Mouse (Mus musculus) embryonic facial prominence, embryonic 15.5 days (tissue): ENCODE measurements around the gene Snx15. TPM values are rescaled to one million over a fixed set of nuclear protein-coding genes. Genes with fewer than 3 reads are reported as not detected.
A peak's percentile ranks its signal among the peaks of the same experiment; 100 is the strongest.

Experiments
- ATAC-seq: fragments of 200-750 bp; cut with Nextera tagmentation; 2 replicates; pipeline ENCODE4 v1.8.0; 2017; ENCODE audit warnings: low read depth, moderate TSS enrichment; ENCODE audit not compliant: insufficient number of reproducible peaks, low FRiP score, low TSS enrichment
- H3K27ac ChIP-seq: fragments of 300-500 bp; sonication (generic); replicated peaks from 2 replicates; pipeline ENCODE4 v1.5.1; 2015; ENCODE audit warnings: mild to moderate bottlenecking, inconsistent platforms
- H3K27me3 ChIP-seq: fragments of 300-500 bp; sonication (generic); 2 replicates; pipeline ENCODE4 v1.6.1; 2015; ENCODE audit warnings: inconsistent platforms
- H3K36me3 ChIP-seq: fragments of 300-500 bp; sonication (generic); 2 replicates; pipeline ENCODE4 v1.6.1; 2015; ENCODE audit warnings: mild to moderate bottlenecking, inconsistent platforms
- H3K4me1 ChIP-seq: fragments of 300-500 bp; sonication (generic); 2 replicates; pipeline ENCODE4 v1.6.1; 2015; ENCODE audit warnings: inconsistent platforms
- H3K4me2 ChIP-seq: fragments of 300-500 bp; sonication (generic); replicated peaks from 2 replicates; pipeline ENCODE4 v1.6.1; 2015; ENCODE audit warnings: mild to moderate bottlenecking, inconsistent platforms
- H3K4me3 ChIP-seq: fragments of 300-500 bp; sonication (generic); replicated peaks from 2 replicates; pipeline ENCODE4 v1.5.1; 2015; ENCODE audit warnings: mild to moderate bottlenecking, inconsistent platforms
- H3K9ac ChIP-seq: fragments of 300-500 bp; sonication (generic); 2 replicates; pipeline ENCODE4 v1.6.1; 2015; ENCODE audit warnings: inconsistent platforms
- H3K9me3 ChIP-seq: fragments of 300-500 bp; sonication (generic); replicated peaks from 2 replicates; pipeline ENCODE4 v1.6.1; 2016; ENCODE audit warnings: inconsistent platforms
- WGBS: fragments of 180-500 bp; shearing (Covaris S2); methylation state at CpG from one replicate; pipeline ENCODE4 v1.1.7; 2015; 5-methylcytosine and 5-hydroxymethylcytosine counted together
- polyA plus RNA-seq: library from polyadenylated mRNA; unstranded; fragments of >200 nt; fragmentation: Nextera tagmentation; extraction: Ambion mirVana; gene quantifications from 2 replicates; pipeline ENCODE4 v1.2.1, GENCODE M21; 2015

Snx15 gene
- polyA plus RNA-seq, 1 experiment from 2014 or later: 37.9 TPM

- 2% methylated on average over 8 of the region's 8 CpGs for WGBS
- H3K27ac ChIP-seq: peak overlapping the region; percentile 97
- peak; percentile 17; the same call in 1 of the 2 replicates for ATAC-seq
Observed at GRCm38 (mm10) chr19:6118677-6119185, 9.4 kb downstream of the Snx15 start.

DNA sequence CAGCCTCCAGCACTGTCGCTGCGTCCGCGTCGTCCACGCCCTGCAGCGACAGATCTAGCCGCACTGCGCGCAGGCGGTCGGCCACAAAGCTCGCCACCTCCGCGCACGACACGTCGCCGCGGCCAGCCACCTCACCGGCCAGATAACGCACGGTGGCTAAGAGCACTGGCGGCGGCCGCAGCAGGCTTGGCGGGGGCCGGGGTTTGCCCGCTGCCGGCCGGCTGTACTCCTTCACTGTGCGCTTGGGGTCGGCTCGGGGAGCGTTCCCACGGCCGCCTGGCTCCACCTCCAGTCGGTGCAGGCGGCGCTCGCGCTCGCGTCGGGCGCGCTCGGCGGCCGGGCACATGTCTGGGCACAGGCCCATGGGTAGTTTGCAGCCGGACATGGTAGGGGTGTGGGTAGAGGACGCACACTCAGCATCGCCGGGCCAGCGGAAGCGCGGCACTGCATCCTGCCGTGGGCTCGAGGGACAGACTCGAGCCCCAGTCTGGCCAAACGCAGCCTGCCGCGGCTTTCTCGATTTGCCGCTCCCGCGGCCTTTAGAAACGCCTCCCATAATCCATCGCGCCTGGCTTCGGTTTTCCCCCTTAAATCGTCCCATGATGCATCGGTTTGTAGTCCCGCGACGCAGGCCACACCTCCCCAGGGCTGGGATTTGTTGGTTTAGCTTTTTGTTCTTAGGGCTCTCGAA lies 10.0 kb downstream of the Snx15 start, which contains the start of gene Sac3d1:
TSS of gene Sac3d1 (minus strand) at position 665 of the 691 bp plus-strand sequence.
- Histone ChIP-seq H3K36me3 (peaks cover 35% of the 10 kb centered on the region), H3K27ac (peak within 1 kb of the TSS; percentile 97), H3K27me3 (no peaks in the 10 kb centered on the region), H3K4me1 (peaks cover 25% of the 10 kb centered on the region), H3K4me3 (peak within 1 kb of the TSS; percentile 73), H3K9ac (peak within 1 kb of the TSS; percentile 72), H3K4me2 (peak within 1 kb of the TSS; percentile 82), H3K9me3 (no peaks in the 10 kb centered on the region)
- under 1% methylated on average over 77 of the region's 77 CpGs for WGBS
- ATAC-seq: peak; percentile 87

More at GRCm38 (mm10) chr19:6118677-6119185, 9.4 kb downstream of the Snx15 start:
- Histone ChIP-seq H3K27me3 (no peaks in the 10 kb centered on the region), H3K36me3 (peaks cover 35% of the 10 kb centered on the region), H3K9me3 (no peaks in the 10 kb centered on the region), H3K4me2 (peak overlapping the region; percentile 82), H3K4me1 (peaks cover 25% of the 10 kb centered on the region), H3K4me3 (peak overlapping the region; percentile 73), H3K9ac (peak overlapping the region; percentile 72)

DNA sequence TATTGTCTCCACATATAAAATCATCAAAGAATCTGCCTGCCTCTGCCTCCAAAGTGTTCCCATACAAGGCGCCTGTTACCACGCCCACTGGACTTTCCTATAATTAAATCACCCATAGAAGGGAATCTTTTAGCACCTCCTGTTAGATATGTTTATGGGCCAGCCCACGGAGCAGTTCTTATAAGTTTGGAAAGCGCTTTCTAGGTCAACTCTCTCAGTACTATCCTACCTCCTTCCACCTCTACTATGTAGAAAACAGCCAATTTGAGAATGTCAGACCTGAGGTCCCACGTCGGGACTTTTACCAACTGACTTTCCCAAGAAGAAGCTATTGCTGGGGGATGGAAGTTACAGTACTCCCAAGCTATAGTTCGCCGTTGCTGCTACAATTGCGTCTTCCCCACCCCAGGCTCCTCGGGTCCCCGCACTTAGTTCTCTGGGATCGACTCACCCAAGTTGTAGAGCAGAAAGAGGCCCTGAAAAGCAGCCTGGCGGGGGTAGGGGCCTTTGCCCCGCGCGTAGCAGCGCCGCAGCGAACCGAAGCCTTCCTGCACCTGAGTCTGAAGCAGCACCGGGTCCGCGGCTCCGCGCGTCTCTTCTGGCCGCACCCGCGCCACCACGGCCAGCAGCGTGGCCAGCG lies 10.6 kb downstream of the Snx15 start:
- Histone ChIP-seq H3K4me1 (peaks cover 25% of the 10 kb centered on the region), H3K9me3 (no peaks in the 10 kb centered on the region), H3K27ac (peak overlapping the region; percentile 97), H3K9ac (peak overlapping the region; percentile 72), H3K4me3 (peak overlapping the region; percentile 73), H3K4me2 (peak overlapping the region; percentile 82), H3K27me3 (no peaks in the 10 kb centered on the region), H3K36me3 (peaks cover 35% of the 10 kb centered on the region)
- WGBS: 4% methylated on average over 32 of the region's 32 CpGs
- no peak; the same call in 1 of the 2 replicates for ATAC-seq

- peak overlapping the region; percentile 73; the same call in 1 of the 2 replicates for H3K4me3 ChIP-seq
Observed at GRCm38 (mm10) chr19:6116113-6116850, 11.8 kb downstream of the Snx15 start.

DNA sequence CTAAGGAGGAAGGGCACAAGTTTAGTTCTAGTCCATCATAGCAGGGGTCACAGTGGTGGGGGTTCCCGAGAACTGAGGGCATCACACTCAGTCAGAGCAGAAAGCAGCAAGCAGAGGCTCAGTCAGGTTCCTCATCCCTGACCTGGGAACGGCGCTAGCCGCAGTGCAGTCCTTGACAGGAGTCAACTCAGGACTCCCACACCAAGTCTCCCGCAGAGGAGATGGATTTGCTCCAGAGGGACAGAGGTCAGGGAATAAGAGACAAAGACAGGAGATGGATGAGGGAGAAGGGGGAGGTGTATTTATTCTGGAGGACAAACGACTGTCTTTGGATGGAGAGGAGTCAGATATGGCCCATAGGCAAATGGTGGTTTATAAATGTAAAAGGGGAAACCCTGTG lies 15.0 kb downstream of the Snx15 start:
- no peaks in the 10 kb centered on the region for H3K27me3 ChIP-seq
- H3K4me2 ChIP-seq: no peak overlapping the region
- no peak overlapping the region for H3K4me3 ChIP-seq
- H3K4me1 ChIP-seq: peaks cover 18% of the 10 kb centered on the region
- ATAC-seq: no peak
- no peaks in the 10 kb centered on the region for H3K9me3 ChIP-seq
- no peak overlapping the region for H3K27ac ChIP-seq
- 74% methylated on average over 6 of the region's 6 CpGs for WGBS
- peaks cover 25% of the 10 kb centered on the region for H3K36me3 ChIP-seq
- H3K9ac ChIP-seq: no peak overlapping the region

More at GRCm38 (mm10) chr19:6116113-6116850, 11.8 kb downstream of the Snx15 start:
- Histone ChIP-seq H3K27me3 (no peaks in the 10 kb centered on the region), H3K4me2 (peak overlapping the region; percentile 82; the same call in 1 of the 2 replicates), H3K27ac (no peak overlapping the region), H3K9ac (no peak overlapping the region), H3K9me3 (no peaks in the 10 kb centered on the region), H3K4me1 (peaks cover 25% of the 10 kb centered on the region), H3K36me3 (peaks cover 34% of the 10 kb centered on the region)
- WGBS: 89% methylated on average over 15 of the region's 15 CpGs
- ATAC-seq: no peak

DNA sequence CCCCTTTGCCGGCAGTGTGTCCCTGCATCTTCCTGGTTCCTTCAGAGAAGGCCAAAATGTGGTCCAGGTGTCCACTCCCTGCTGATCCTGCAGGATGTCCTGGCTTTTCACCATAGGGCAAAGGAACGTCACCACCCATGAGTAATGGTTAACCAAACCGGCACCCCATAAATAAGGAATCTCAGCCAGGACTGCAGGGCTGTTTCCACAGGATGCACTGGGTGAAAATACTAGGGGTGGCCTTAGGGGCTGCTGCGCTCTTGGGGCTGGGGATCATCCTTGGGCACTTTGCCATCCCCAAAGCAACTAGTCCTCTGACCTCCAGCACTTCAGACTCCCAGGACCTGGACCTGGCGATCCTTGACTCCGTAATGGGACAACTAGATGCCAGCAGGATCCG lies 22.5 kb downstream of the Snx15 start, which contains the start of gene Naaladl1:
TSS of gene Naaladl1 (plus strand) at position 197 of the 400 bp plus-strand sequence.
- Histone ChIP-seq H3K27ac (no peak within 1 kb of the TSS), H3K4me1 (no peaks in the 10 kb centered on the region), H3K9ac (no peak within 1 kb of the TSS), H3K27me3 (no peaks in the 10 kb centered on the region), H3K4me3 (no peak within 1 kb of the TSS), H3K9me3 (no peaks in the 10 kb centered on the region), H3K36me3 (no peaks in the 10 kb centered on the region), H3K4me2 (no peak within 1 kb of the TSS)
- no peak for ATAC-seq
- WGBS: 88% methylated on average over 7 of the region's 7 CpGs

DNA sequence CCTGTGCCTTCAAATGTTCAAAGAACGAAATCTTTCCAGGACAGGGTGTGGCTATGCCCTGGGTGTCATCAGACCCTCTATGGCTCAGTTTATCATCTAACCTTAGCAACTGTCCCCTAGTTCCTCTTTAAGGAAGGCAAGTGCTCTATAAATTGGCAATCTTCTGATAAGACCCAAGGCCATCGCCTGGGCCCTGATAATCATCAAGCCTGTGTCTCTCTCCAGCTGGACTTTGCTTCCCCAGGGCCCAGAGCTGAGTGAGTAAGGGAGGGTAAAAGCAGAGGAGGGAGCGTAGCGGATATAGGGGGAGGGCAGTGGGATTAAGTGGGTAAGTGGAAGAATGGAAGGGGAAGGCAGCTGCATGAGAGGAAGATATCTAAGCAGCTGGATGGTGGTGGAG lies 23.6 kb downstream of the Snx15 start:
- Histone ChIP-seq H3K27me3 (no peaks in the 10 kb centered on the region), H3K27ac (no peak overlapping the region), H3K4me2 (no peak overlapping the region), H3K9ac (no peak overlapping the region), H3K9me3 (no peaks in the 10 kb centered on the region), H3K4me1 (no peaks in the 10 kb centered on the region), H3K4me3 (no peak overlapping the region), H3K36me3 (no peaks in the 10 kb centered on the region)
- ATAC-seq: no peak
- 74% methylated on average over 4 of the region's 4 CpGs for WGBS

DNA sequence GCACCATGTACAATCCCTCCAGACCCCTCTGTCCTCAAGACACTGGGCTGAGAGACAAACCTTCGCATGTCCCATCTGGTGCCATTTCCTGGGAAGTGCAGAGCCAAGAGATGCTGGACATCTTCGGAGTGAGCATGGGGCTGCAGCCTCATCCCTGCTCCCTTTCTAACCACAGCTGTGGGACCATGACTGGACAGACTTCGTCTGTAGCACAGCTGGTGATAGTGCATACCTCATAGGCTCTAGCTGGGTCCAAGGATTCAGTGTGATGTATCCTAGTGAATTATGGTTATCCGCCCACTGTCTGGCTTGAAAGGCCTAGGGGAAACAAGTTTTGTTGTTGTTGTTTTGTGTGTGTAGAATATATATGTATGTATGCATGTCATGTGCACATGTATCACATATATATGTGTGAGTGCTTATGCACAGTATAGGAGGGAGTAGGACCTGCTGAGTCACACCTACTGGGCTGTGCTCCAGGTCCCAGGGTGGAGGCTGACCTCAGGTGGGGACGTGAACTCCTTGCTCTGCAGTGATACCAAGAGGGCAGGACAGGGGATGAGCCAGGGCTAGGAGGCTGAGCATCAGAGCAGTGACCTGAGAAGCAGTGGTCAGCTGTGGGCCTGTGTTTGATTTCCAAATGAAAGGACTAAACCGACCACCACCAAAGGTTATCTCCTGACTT lies 25.8 kb downstream of the Snx15 start:
- no peaks in the 10 kb centered on the region for H3K27me3 ChIP-seq
- 71% methylated on average over 6 of the region's 6 CpGs for WGBS
- H3K4me3 ChIP-seq: no peak overlapping the region
- 0 out of 2 replicates have a peak, but pooled peaks cover 5% of the 10 kb centered on the region for H3K36me3 ChIP-seq
- no peaks in the 10 kb centered on the region for H3K4me1 ChIP-seq
- H3K4me2 ChIP-seq: no peak overlapping the region
- no peaks in the 10 kb centered on the region for H3K9me3 ChIP-seq
- ATAC-seq: no peak
- no peak overlapping the region for H3K9ac ChIP-seq
- H3K27ac ChIP-seq: no peak overlapping the region

DNA sequence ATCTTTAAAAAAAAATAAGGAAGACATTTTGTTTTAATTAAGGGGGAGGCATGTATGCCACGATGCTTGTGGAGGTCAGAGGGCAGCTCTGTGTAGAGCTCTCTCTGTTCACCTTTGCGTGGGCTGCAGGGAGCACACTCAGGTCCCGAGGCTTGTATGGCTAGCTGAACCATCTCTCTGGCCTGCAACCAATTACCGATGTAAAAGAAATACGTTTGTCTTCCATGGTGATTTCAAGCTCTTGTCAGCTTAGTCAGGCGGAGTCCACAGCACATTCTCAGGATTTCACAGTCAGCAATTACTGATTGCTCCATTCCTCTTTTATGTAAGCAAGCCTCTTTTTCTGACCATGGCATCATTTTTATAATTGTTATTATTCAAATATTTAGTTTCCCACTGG lies 26.9 kb downstream of the Snx15 start:
- Histone ChIP-seq H3K9ac (no peak overlapping the region), H3K27me3 (no peaks in the 10 kb centered on the region)

DNA sequence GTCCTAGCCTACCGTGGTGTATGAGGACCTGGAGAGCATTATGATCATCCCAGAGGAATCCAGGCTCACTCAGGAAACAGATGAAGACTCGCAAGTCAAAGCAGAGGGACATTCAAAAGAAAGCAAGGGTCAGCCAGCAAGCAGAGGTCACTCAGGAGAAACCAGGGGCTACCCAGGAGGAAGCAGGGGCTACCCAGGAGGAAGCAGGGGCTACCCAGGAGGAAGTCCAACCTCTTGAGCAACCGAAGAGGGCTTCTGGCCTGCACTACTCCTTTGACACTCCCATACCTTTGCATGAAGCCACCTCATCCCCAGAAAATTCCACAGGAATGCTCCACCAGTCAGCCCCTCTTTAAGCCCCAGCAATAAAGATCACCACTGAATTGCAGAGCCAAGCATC lies 30.3 kb downstream of the Snx15 start:
- WGBS: 83% methylated on average over 3 of the region's 3 CpGs
- peaks cover 22% of the 10 kb centered on the region; the same call in 1 of the 2 replicates for H3K36me3 ChIP-seq
- H3K4me3 ChIP-seq: no peak overlapping the region
- no peak overlapping the region for H3K4me2 ChIP-seq
- no peaks in the 10 kb centered on the region for H3K27me3 ChIP-seq
- H3K4me1 ChIP-seq: no peaks in the 10 kb centered on the region
- no peaks in the 10 kb centered on the region for H3K9me3 ChIP-seq
- no peak for ATAC-seq
- no peak overlapping the region for H3K27ac ChIP-seq
- no peak overlapping the region for H3K9ac ChIP-seq

More for the DNA sequence above, 26.9 kb downstream of the Snx15 start:
- WGBS: 30% methylated on average over 6 of the region's 6 CpGs
- Histone ChIP-seq H3K36me3 (0 out of 2 replicates have a peak, but pooled peaks cover 5% of the 10 kb centered on the region), H3K4me2 (no peak overlapping the region), H3K27ac (no peak overlapping the region), H3K9me3 (no peaks in the 10 kb centered on the region), H3K4me1 (no peaks in the 10 kb centered on the region), H3K4me3 (no peak overlapping the region)
- ATAC-seq: no peak
